Mouse (Mus musculus) right cerebral cortex, postnatal 10 days (tissue): ENCODE results near the gene Abca13.
"Not testable (repeated sequence)": the region's sequence is repeated elsewhere in the genome, so short reads cannot be mapped to it uniquely, and the experiment has no call there.

Experiments used
- DNase-seq, 2 experiments: peaks; one replicate each; pipeline ENCODE4 v3.0.0; 2021; ENCODE audit warnings: low spot score in 2 of 2

Abca13 gene

DNA sequence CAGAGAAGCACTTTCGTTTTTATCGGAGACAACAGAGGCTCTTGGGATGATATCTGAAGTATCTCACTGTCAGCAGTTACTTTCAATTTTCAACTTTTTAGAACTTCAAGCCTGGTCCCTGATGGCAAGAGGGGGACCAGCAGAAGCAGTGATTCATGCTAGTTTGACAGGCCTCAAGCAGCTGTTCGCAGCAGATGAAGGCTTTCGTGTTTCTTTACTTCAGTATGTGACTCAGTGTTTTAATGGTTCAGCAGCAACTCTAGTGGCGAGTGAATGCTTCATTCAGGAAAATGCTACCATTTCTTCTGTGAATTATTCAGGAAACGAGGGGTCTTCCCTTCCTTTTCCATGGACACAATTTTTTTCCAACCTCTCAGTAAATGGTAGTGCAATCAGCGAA lies 99.4 kb downstream of the Abca13 start:
- peak in 1 of 2 experiments; percentile 19 for DNase-seq

DNA sequence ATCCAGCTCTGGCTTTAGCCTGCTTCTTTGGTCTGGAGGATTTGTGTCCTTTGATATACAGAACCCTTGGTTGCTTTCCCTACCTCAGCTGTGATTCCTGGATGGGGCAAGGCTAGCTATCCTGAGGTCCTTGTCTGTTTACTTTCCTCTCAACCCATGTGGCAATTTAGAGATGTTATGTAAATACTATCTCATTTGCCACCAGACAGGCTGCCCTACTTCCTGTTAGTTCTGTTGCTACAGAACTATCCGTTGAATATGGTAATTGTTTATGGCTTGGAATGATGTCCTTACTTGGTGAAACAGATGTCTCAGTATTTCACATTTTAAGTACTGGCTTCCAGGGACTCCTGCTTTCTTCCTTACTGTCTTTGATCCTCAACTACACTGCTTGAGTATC lies 107.9 kb downstream of the Abca13 start:
- DNase-seq: no peak

DNA sequence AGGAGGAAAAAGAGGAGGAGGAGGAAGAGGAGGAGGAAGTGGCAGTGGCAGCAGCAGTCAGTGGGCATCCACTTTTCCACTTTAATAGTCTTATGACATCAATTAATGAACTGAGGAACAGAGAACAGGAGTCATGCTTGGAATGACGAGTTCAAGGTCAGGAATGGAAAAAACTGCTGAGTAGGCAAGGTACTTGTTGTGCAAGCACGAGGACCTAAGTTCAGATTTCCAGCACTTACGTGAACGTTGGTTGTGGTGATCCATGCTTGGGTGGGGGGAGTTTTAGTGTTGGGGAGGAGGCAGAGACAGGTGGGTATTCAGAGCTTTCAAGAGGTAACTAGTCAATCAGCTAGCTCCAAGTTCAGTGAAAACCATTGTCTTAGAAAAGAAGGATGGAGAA lies 113.7 kb downstream of the Abca13 start:
- no peak for DNase-seq

DNA sequence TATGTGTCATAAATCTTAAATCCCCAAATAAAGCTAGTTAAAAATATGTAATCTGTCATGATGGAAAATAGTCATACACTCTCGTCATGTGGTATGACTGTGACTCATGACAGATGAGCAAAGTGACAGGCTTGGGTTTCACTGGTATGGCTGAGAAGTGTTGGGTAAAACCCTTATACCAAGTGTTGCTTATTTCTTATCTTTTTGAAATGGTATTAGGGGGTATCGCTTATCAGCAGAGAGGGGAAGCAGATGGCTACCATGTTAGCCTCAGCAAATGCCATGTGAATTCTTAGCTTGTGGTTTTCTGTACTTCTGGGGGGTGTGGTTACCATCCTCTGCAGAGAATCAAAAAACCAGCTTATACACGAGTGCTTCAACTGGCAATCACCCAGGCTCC lies 124.8 kb downstream of the Abca13 start:
- no peak for DNase-seq

DNA sequence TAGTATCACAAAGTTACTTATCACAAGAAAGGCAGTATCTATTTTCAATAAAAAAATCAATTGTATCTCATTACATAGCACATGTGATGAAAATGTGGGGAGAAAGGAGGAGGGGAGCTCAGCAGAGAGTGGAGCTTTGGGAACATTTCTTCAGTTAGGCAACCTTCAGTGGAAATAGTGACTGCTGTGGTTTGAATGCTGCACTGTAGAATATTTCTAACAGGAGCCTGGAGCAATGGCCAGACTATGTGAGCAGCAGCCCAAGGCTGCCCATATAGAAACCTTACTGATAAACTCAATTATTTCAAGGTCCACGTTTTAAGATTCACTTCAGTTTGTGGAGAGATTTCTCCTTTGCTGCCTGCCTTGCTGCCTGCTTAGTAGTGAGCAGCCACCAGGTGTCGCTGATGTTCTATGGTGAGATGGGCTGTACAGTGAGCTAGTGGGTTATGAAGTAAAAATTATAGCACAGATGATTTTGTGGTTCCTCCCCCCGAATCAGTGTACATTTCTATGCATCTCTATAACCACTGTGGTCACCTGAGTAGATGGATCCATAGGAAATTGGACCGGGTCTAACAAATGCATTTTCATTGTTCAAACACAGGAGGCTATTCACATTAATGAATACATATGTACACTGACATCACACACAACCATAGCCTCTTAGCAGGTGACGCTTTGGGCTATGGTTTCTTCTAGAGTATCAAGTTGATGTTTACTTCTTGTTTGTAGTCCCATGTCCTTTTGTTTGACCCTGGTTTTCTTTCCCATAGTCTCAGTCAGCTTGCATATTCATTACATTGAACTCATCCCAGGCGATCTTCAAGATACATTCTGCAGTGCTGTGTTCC lies 125.6 kb downstream of the Abca13 start:
- peak; percentile 80 to 88 for DNase-seq

DNA sequence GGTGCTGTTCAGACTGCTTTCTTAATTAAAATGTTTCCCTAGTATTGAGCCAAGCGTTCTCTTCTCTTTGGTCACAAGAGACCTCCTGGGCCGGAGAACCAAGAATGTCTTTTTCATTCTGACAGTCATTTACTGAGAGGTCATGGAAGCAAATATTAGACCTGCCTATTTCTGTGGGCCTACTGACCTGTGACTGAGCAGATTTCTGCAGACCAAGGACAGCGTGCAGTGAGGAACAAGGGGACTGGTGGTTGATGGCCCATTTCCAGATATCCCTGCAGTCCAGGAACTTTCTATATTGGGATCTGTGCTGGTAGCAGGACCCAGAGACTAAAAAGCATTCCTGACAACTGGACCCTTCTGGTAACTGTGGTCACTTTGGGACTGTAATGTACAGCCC lies 146.4 kb downstream of the Abca13 start:
- DNase-seq: no peak

DNA sequence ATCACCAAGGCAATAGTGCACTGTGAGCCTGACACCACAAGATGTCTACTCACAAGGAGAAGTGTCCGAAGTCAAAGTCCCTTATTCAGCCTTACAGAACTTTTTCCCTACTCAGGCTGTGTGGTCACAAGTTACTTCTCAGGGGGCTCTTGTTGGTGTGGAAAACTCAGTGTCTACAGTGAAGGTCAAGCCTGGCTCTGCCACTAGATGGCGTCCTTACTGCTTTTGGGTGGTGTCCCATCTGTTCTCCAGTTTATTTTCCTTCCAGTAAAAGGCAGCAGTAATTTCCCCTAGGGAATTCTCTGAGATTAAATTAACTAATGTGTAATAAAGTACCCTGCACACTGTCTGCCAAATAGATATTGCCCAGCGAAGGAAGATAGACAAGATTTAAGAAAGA lies 156.0 kb downstream of the Abca13 start:
- peak; percentile 18 to 24 for DNase-seq

DNA sequence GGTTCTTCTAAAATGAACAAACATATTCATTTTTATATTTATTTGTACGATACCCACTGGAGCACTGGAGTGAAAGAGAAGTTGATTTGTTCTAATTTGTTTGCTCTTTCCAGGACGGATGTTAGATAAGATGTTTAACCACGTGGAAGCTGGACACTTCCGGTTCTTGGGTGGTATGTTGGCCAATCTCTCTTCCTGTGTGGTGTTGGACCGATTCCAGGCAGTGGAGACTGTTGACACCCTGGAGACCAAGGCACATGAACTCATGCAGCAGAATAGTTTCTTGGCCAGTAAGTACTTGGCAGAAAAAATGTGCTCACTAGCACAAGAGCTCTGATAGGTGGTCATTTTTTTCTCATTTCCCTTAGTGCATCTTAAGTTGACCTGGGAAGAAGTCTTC lies 181.4 kb downstream of the Abca13 start:
- DNase-seq: no peak

DNA sequence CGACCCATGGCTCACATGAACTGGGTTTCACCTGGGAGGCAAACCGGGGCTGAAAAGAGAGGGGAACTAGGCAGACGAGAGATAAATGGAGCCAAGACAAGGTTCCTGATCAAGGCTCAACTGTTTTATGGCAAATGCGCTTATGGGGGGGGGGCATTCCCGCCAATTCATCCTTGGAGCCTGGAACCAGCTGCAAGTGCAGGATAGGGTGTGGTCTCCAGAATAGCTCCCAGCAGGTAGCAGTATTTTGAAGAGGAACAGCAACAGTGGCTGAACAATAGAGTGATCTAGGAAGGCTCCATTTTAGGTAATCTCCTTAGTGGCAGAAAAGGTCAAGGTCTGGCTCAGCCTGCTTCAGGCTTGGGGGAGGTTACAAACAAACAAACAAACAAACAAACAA lies 182.7 kb downstream of the Abca13 start:
- not testable (repeated sequence) for DNase-seq

DNA sequence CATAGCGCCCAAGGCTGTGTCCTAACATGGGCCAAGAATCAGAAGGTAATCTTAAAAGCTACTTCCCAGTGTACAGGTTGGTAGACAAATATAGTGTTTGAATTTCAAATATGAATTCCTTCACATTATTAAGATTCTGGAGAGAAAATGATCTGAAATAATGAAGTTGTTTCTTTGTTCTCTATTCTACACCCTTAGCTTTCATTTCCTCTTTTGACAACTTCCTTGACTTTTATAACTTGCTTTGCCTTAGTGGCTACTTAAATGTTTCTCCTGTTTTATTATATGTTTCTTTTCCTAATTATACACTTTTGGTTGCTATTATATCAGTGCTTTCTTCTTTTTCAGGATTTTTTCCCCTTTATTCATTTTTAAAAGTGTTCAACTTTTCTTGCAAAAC lies 196.8 kb downstream of the Abca13 start:
- DNase-seq: no peak

DNA sequence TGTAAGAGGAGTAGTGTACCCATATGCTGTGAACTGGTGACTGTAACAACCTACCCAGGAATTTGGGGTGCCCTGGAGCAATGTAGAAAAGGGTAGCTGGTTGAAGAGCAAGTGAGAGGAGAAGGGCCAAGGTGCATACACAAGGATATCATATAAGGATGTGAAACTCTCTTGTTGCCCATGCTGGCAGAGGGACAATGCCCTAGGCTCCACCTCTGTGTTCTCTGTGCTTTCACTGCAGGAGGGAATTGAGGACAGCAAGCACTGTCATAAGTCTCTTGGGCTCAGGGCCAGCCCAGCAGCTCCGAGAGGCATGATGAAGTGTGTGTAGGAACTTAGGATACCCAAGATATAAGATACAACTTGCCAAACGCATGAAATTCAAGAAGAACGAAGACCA lies 225.2 kb downstream of the Abca13 start:
- no peak for DNase-seq

DNA sequence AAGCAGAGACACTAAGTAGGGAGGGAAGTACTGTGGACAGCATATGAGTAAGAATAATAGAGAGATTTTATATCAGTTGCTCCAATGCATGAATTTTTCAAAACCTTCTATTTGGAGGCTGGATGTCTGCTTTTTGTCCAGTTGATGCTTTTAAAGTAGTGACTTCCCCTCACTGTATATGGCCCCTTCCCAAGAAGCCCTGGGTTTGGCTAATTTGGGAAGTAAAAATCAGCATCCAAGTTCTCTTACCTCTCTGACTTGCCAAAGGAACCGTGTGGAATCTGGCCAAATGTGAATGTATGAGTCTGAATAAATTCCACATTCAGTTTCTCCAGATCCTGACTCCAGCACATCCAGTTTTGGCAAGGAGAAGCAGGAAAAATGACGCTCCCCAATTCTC lies 228.5 kb downstream of the Abca13 start:
- DNase-seq: no peak

DNA sequence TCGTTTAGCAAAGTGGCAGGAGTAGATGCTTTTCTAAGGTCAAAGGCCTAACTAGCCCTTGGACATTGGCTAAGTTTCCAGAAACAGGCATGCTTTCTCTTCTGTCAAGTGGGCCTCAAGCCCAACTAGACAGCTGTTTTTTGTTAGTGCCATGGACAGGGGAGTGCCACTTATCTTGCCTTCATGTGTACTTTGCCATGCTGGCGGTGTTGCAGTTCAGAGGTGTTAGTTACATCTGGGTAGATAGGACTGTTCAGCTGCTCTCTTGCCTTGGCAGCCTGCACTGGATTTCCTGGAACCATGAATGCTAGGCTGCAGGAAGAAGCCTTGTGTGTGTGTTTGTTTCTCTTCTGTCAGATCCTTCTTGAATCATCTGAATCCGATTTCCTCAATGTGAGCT lies 235.7 kb downstream of the Abca13 start:
- DNase-seq: no peak

DNA sequence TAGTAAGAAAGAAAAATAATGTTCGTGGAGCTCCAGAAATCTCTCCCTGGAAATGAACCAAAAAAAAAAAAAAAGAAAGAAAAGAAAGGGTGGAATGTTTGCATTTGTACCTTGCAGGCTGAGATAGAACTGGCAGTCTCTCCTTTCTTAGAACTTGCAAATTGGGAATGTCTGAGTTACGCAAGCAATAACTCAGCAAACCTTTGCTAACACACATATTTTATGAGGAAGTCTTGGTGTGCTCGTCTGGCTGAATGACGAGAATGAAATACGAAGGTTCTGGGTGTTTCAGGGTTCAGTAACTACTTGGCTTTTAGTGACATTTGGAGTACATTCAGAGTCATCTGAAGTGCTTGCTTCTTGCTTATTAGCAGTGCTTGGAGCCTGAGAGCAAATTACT lies 241.1 kb downstream of the Abca13 start:
- no peak for DNase-seq

DNA sequence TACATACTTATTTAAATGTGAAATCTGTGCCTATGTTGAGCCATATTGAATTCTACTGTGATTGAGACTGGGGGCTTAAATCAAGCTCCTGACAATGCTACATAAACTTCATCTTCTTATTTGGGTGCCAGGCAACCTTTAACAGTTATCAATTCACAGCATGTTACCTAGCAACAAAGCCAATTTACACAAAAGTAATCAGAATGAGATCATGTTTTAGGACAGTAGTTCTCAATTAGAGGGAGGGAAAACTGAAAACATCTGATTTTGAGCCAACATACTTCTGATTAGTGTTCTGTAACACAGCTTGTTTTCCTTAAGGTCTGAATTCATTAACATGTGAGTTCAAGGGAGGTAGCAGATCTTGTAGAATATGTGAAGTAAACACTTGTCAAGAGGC lies 244.9 kb downstream of the Abca13 start:
- no peak for DNase-seq

DNA sequence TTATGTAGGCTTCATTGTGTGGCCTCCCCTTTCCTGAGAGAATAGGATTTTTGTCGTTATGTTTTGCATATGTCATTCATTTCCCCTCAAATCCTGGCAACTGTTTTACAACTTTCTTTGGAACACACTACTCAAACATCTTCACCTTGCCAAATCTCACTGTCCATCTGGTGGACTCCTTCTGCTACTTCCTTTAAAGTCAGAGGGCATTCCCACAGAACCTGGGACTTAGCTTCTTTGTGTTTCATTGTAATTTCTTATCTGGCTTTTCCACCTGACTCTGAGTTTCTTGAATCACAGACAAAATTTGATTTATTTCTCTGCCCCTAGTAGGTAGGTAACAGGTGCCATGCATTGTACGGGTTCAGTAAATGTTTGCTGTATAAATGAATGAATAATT lies 248.0 kb downstream of the Abca13 start:
- no peak for DNase-seq

DNA sequence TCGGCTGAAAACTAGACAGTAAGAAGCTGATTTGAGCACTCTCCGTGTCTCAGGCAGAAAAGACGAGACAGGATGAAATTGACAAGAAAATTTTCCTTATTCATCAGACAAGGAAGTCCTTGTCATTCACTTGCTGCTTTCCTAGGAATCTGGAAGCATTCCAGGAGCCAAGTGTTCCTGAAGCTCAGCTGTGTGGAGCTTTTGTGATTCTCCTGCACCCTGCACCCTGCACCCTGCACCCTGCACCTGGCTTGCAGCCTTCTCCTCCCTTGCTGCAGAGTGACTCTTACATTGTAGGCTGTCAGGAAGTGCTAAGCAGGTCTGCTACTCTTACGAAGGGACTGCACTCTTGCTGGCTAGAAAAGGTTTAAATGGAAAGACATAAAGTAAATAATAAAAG lies 249.4 kb downstream of the Abca13 start:
- no peak for DNase-seq

DNA sequence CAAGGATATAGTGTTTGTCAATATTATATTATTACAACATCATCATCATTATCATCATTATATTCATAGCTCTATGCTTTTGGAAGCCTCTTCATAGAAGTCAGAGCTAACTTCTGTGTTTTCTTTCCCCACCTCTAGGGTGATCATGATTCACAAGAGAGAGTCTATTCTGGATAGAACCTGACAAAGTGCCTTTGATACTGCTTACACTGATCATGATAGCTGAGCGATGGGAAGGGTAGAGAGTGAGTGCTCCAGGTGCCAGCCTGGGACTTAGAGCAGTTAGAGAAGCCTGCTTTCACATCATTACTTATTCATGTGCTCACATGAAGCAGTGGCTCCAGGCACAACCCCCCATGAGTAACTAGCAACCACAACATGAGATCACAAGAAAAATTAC lies 280.7 kb downstream of the Abca13 start:
- no peak for DNase-seq

DNA sequence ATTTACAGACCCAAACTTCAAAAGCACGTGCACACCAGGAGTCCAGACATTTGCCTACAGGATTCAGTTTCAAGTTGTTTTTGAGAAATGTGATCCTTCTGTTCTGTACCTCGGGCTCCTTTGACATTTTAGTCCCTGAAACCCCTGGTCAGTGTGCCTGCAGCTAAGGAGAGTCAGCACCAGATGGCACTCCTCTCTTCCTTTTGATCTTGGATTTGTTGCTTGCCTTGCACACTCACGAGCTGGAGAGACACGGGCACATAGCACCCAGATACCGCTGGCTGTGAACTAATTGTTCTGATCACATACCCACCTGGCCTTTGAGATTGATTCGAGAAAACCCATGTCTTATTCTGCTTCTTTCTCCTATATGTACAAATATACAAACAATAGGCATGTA lies 289.8 kb downstream of the Abca13 start:
- DNase-seq: peak; percentile 36 to 41

DNA sequence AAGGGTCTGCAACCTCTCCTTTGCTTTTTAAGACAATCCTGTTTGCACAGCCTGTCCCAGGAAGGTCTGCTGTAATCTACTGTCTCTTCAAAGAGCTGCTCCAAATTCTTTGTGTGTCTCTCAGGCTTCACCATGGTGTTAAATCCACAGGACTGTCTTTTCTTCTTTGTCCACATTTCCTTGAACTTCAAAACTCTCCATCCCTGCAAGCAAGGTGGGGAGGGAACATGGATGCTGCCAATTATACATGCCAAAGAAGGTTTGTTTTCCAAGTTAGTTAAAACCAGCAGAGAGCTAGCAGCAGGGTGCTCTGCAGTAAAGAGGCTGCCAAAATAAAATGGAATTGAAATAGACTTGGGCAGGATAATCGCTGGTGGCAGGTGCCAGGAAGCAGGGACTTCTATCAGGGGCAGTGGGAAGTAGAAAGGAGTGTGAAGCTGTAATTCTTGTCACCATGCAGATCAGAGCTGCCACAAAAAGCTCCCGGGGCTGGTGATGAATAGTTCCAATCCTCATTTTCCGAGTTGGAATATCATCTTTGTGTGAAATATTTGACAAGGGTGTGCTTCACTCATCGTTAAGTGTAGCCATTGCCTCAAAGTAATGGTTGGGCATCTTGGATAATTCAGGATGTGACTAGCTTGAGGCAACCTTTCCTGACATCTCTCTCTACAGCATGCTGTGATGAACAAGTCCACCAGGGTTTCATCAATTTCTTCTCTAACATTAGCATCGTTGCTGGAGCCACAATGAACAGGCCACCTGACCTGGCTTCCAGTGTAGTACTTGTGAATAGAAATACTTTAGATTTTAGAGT lies 308.8 kb downstream of the Abca13 start:
- DNase-seq: peak; percentile 36 to 43

DNA sequence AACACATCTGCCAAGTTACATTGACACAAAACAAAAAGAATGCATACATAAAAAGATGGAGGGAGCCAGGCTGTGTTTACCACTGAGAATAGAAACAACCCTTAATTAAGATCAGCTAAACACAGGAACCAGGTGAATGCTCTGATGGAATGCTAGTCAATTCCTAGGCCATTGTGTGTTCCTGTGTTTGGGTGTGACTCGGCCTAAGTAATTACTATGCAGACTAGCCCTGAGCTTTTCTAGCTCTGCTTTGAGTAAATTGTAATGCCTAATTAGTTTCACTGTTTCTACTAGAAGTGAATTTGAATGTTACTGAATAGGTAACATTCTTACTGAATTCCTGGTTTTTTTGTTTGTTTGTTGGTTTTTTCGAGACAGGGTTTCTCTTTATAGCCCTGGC lies 323.2 kb downstream of the Abca13 start:
- DNase-seq: not testable (repeated sequence)

DNA sequence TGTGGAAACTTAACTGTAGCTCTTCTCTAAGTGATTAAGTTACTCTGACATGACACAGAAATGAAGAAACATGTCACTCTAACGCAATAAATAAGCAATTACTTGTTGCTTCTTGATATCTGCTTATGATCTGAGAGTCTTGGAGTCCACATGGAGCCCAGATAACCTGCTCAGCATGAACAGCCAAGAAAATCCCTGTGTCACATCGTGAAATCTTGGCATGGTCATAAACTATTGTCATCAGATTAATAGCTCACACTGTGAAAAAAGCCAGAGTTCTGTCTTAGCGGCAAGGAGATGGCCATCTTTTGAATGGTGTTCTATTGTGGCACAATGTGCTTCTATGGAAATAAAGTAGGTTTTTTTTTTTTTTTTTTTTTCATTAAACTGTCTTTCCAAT lies 336.8 kb downstream of the Abca13 start:
- no peak for DNase-seq

DNA sequence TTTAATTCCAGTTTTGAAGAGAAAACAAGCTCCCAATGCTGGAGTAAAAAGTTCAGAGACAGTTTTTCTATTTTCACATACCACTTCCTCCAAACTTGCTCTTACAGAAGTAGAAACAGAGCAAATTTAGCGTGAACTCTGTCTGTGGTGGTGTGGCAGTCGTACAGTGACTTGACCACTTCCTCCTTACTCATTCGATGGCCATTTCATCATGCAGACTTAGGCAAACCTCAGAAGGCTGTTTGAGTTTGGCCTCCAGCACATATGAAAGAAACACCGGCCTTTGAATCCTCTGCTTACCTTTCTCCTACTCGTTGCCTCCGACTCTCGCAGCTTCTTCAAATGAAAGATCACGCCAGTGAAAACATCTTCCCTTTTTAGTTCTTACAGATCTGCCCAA lies 340.0 kb downstream of the Abca13 start:
- DNase-seq: peak in 1 of 2 experiments; percentile 28
